In genomic region chr1:37013006-37013405, GRCm38 (mm10) we compare ENCODE assay signal across 23 mouse cellular contexts. TPM values are rescaled to one million over a fixed set of nuclear protein-coding genes. Genes with fewer than 3 reads are reported as not detected.
DNase-seq lines count a peak whose midpoint lies in the region; ATAC-seq and TF ChIP-seq lines count a peak whose summit lies in the region.
"Had no signal": no experiment of that assay in that cellular context is flagged by ENCODE, and none has a peak within 500 bp of the region (broad histone marks: within the 10 kb centered on the region; RNA-seq: fewer than 3 reads in every experiment).

No protein-coding gene starts in this region.

- intact Hi-C loops in gastrocnemius, adult 2 months (cut with DNase I) = loop anchor here (5.0 kb wide), 2 partner anchors 64 to 104 kb away; no protein-coding TSS in a partner anchor

- no peaks in the 10 kb centered on the region for H3K9me3 ChIP-seq in kidney, postnatal 0 days (replicated peaks; ENCODE audit: low read length)
- no peaks in the 10 kb centered on the region for H3K9me3 ChIP-seq in stomach, postnatal 0 days (ENCODE audit: control insufficient read depth, low read length)
- H3K9me3 ChIP-seq in neural tube, embryonic 15.5 days (replicated peaks) = no peaks in the 10 kb centered on the region
- H3K9me3 ChIP-seq: forebrain, embryonic 13.5 days; hindbrain, embryonic 10.5 days; limb, embryonic 12.5 days; liver, embryonic 15.5 days; midbrain, embryonic 12.5 days; stomach, embryonic 15.5 days had no signal

- H3K27me3 ChIP-seq in kidney, postnatal 0 days (ENCODE audit: insufficient read depth, low read length) = no peaks in the 10 kb centered on the region
- no peaks in the 10 kb centered on the region for H3K27me3 ChIP-seq in stomach, postnatal 0 days (ENCODE audit: control insufficient read depth, insufficient read depth, low read length)
- H3K27me3 ChIP-seq in neural tube, embryonic 15.5 days (replicated peaks) = no peaks in the 10 kb centered on the region
- H3K27me3 ChIP-seq: CH12.LX; forebrain, embryonic 13.5 days; limb, embryonic 12.5 days; liver, embryonic 15.5 days; midbrain, embryonic 12.5 days; stomach, embryonic 15.5 days had no signal

- DNase-seq in gastrocnemius, adult 2 months = no peak
- no peak for DNase-seq in gastrocnemius, postnatal 25 days
- DNase-seq in kidney, postnatal 0 days (ENCODE audit: low spot score) = no peak
- DNase-seq in kidney, postnatal 14 days = no peak
- DNase-seq in stomach, postnatal 0 days (ENCODE audit: low spot score) = no peak
- DNase-seq: cerebellum, adult 11 months; cerebellum, adult 9-10 months; cerebellum, postnatal 36 days; layer of hippocampus, adult 9-11 months; right cerebral cortex, postnatal 25 days; thymus, postnatal 14 days had no signal

- TF ChIP-seq EP300 in stomach, postnatal 0 days (optimal IDR thresholded peaks at IDR 0.05) = no peak

- no peak overlapping the region for H3K4me3 ChIP-seq in gastrocnemius, adult 2 months
- no peak overlapping the region for H3K4me3 ChIP-seq in kidney, postnatal 0 days (replicated peaks; ENCODE audit: low read depth, low read length)
- H3K4me3 ChIP-seq in stomach, postnatal 0 days (ENCODE audit: low read depth, low read length) = no peak overlapping the region
- H3K4me3 ChIP-seq in neural tube, embryonic 15.5 days (replicated peaks) = no peak overlapping the region
- H3K4me3 ChIP-seq: forebrain, embryonic 13.5 days; hindbrain, embryonic 10.5 days; limb, embryonic 12.5 days; liver, embryonic 15.5 days; midbrain, embryonic 12.5 days; stomach, embryonic 15.5 days had no signal

- WGBS in kidney, postnatal 0 days = 84% methylated on average over 2 of the region's 2 CpGs
- 81% methylated on average over 2 of the region's 2 CpGs for WGBS in stomach, postnatal 0 days
- WGBS in neural tube, embryonic 15.5 days = 93% methylated on average over 2 of the region's 2 CpGs

- H3K4me2 ChIP-seq in kidney, postnatal 0 days (ENCODE audit: low read length) = no peak overlapping the region
- no peak overlapping the region for H3K4me2 ChIP-seq in stomach, postnatal 0 days (replicated peaks; ENCODE audit: low read depth)
- no peak overlapping the region for H3K4me2 ChIP-seq in neural tube, embryonic 15.5 days
- H3K4me2 ChIP-seq: forebrain, embryonic 13.5 days; heart, embryonic 11.5 days; limb, embryonic 12.5 days; liver, embryonic 15.5 days; midbrain, embryonic 12.5 days; stomach, embryonic 15.5 days had no signal

- no peaks in the 10 kb centered on the region for H3K4me1 ChIP-seq in kidney, postnatal 0 days (replicated peaks; ENCODE audit: insufficient read depth, low read length)
- H3K4me1 ChIP-seq in stomach, postnatal 0 days (replicated peaks; ENCODE audit: control insufficient read depth, insufficient read depth) = no peaks in the 10 kb centered on the region
- H3K4me1 ChIP-seq in neural tube, embryonic 15.5 days = no peaks in the 10 kb centered on the region
- H3K4me1 ChIP-seq: forebrain, embryonic 13.5 days; hindbrain, embryonic 10.5 days; limb, embryonic 12.5 days; liver, embryonic 15.5 days; midbrain, embryonic 12.5 days; stomach, embryonic 15.5 days had no signal

- H3K27ac ChIP-seq in gastrocnemius, adult 2 months = peak overlapping the region; percentile 32; the same call in 1 of the 2 replicates
- H3K27ac ChIP-seq in kidney, postnatal 0 days = no peak overlapping the region
- H3K27ac ChIP-seq in stomach, postnatal 0 days (replicated peaks) = no peak overlapping the region
- H3K27ac ChIP-seq in neural tube, embryonic 15.5 days (replicated peaks) = no peak overlapping the region
- H3K27ac ChIP-seq: forebrain, embryonic 13.5 days; hindbrain, embryonic 10.5 days; limb, embryonic 12.5 days; liver, embryonic 15.5 days; midbrain, embryonic 12.5 days; stomach, embryonic 15.5 days had no signal

- H3K36me3 ChIP-seq in kidney, postnatal 0 days (ENCODE audit: insufficient read depth, low read length) = no peaks in the 10 kb centered on the region
- no peaks in the 10 kb centered on the region for H3K36me3 ChIP-seq in stomach, postnatal 0 days (ENCODE audit: control insufficient read depth, insufficient read depth, low read length)
- H3K36me3 ChIP-seq in neural tube, embryonic 15.5 days = no peaks in the 10 kb centered on the region
- H3K36me3 ChIP-seq: hindbrain, embryonic 10.5 days; limb, embryonic 12.5 days; liver, embryonic 15.5 days; midbrain, embryonic 12.5 days; stomach, embryonic 15.5 days had no signal

- no peak for ATAC-seq in kidney, postnatal 0 days (replicated peaks; ENCODE audit: low FRiP score, low read depth)
- ATAC-seq in granulocyte monocyte progenitor cell, adult 5-6 weeks (replicated peaks; ENCODE audit: poor library complexity, severe bottlenecking) = peak; percentile 55
- ATAC-seq in stomach, postnatal 0 days (ENCODE audit: low FRiP score, low TSS enrichment) = no peak
- no peak for ATAC-seq in neural tube, embryonic 15.5 days (ENCODE audit: low FRiP score)
- ATAC-seq: forebrain, embryonic 13.5 days; hindbrain, embryonic 16.5 days had no signal

- no peak overlapping the region for H3K9ac ChIP-seq in kidney, postnatal 0 days (ENCODE audit: low read depth, low read length)
- no peak overlapping the region for H3K9ac ChIP-seq in stomach, postnatal 0 days (ENCODE audit: low read length)
- H3K9ac ChIP-seq in neural tube, embryonic 15.5 days (replicated peaks) = no peak overlapping the region
- H3K9ac ChIP-seq: forebrain, embryonic 13.5 days; limb, embryonic 12.5 days; liver, embryonic 15.5 days; midbrain, embryonic 12.5 days; stomach, embryonic 15.5 days had no signal

- peak; percentile 26 for TF ChIP-seq CTCF in gastrocnemius, adult 2 months (IDR thresholded peaks at IDR 0.05)
- TF ChIP-seq CTCF in kidney, postnatal 0 days (IDR thresholded peaks at IDR 0.05; ENCODE audit: low read depth) = peak; percentile 14; the same call in 1 of the 2 replicates
- peak; percentile 42 for TF ChIP-seq CTCF in stomach, postnatal 0 days (IDR thresholded peaks at IDR 0.05; ENCODE audit: low read depth)

RNA-seq across cellular contexts. Expression of gene Vwa3b, which starts 13.4 kb away (rescaled TPM):
- 10 to 100 TPM; 54.9 to 56.1 TPM for total RNA-seq in gastrocnemius, adult 2 months (2021)
- total RNA-seq in gastrocnemius, postnatal 25 days (2021) = 10 to 100 TPM; 34.6 to 57.2 TPM
- 0.15 and 0.24 TPM in 2 replicates for polyA plus RNA-seq in kidney, postnatal 0 days (2015; fragmentation: Nextera tagmentation; extraction: Ambion mirVana)
- not detected in 2 replicates for total RNA-seq in granulocyte monocyte progenitor cell, adult 5-6 weeks (2014; fragmentation: Nextera tagmentation)
- not detected in 2 replicates for total RNA-seq in granulocyte monocyte progenitor cell, adult 5-6 weeks (2017)
- 1.1 and 1.7 TPM in 2 replicates for polyA plus RNA-seq in stomach, postnatal 0 days (2015; fragmentation: Nextera tagmentation; extraction: Ambion mirVana)
- 0.38 and 0.59 TPM in 2 replicates for polyA plus RNA-seq in neural tube, embryonic 15.5 days (2015; fragmentation: Nextera tagmentation; extraction: Ambion mirVana)
- total RNA-seq: CH12.LX had no signal
- polyA plus RNA-seq: C2C12; heart, embryonic 11.5 days; liver, embryonic 15.5 days had no signal

Comparison
In these comparisons a context has a peak if more than half of its experiments do, and no peak if none do; other contexts are left out.
1. RNA of gene Vwa3b, which starts 13.4 kb away (total RNA-seq): 34.6 to 57.2 TPM in gastrocnemius, postnatal 25 days and 54.9 to 56.1 TPM in gastrocnemius, adult 2 months; not detected in granulocyte monocyte progenitor cell, adult 5-6 weeks; every median in the first group is over 10 times any median in the second.
2. Peak in every context shown above with its lines, with median percentiles within 50 percentile points of each other: CTCF ChIP-seq.